Mouse (Mus musculus) monocyte, adult 5-6 weeks (primary cell): ENCODE results near the gene Uck1. TPM values are rescaled to one million over a fixed set of nuclear protein-coding genes. Genes with fewer than 3 reads are reported as not detected.
A peak's percentile ranks its signal among the peaks of the same experiment; 100 is the strongest.
"Not testable (repeated sequence)": the region's sequence is repeated elsewhere in the genome, so short reads cannot be mapped to it uniquely, and the experiment has no call there.

Experiments
- ATAC-seq: fragments of 153-309, 156-312 bp; replicated peaks from 2 replicates; pipeline ENCODE4 v1.8.0; 2017; ENCODE audit warnings: mild to moderate bottlenecking; ENCODE audit not compliant: low TSS enrichment, insufficient number of reproducible peaks, severe bottlenecking, poor library complexity, low FRiP score
- total RNA-seq: library from RNA; stranded (forward); fragments of 200-1000, 200-491, 200-594 nt; gene quantifications from 3 replicates; pipeline ENCODE4 v1.2.3, GENCODE M21; 2017

Gene Uck1
- total RNA-seq: 23.0 to 35.3 TPM (median 26.8 TPM) in 3 replicates

DNA sequence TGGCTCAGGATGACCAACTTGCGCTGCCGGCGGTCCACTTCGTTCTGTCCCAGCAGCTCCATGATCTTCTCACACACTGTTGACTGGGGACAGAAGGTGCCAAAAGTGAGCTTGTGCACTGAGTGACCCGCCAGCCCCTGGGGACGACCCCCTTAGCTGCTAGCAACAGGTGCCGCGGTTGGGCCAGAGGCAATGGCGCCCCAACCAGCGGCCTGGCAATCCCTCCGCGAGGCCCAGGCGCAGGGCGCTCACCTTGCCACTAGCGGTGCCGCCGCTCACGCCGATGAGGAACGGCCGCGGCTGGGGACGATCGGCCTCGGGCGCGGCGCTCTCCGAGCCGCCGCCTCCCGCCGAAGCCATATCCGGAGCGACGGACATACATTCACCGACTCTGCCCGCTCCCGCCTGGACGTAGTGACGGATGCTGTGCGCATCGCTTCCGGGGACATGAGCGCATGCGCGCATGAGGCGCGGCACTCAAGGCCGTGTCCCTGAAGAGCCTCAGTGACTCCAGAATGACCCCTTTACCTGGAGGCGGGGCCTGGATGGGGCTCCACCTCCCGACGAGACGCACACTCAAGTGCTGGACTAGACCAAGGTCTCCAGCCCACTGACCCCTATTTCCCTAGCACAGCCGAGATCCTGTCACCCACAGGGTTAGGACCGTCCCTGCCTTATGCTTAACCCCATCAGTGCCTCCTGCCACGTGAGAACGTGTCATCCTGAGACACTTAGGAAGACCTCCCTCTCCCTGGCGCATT, at the start of gene Uck1:
TSS of gene Uck1 (minus strand) at position 503 of the 761 bp plus-strand sequence.
- ATAC-seq: peak; percentile 88

DNA sequence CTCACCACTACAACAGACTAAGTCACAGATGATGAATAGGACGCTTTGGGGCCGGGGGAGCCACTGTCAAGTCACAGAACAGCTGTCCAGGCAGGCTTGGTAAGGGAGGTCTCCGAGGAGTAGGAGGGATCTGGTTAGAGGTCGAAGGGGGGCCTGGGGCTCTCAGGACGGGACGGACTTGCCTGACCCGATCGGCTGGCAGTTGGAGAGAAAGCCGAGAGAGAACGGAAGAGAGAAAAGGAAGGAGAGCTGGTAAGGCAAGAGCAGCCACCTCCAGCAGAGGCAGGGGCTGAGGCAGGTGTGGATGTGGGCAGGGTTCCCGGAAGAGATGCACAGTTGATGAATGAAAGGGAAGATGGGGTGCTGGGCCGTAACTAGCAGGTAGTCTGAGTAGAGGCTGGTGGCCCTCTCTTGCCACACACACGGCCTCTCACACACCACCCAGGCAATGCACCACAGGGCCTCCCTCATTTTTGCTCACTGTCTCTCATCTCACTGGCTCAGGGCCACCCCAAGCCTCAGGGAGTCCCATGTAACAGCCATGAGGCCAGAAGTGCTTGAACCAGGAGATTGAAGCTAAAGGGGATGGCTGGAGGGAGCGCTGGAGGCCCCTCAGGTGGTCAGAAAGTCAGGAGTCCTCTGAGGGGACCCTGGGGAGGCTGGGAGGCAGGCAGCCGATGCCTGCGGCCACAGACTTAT, 49.1 kb upstream of the Uck1 start:
- ATAC-seq: no peak

DNA sequence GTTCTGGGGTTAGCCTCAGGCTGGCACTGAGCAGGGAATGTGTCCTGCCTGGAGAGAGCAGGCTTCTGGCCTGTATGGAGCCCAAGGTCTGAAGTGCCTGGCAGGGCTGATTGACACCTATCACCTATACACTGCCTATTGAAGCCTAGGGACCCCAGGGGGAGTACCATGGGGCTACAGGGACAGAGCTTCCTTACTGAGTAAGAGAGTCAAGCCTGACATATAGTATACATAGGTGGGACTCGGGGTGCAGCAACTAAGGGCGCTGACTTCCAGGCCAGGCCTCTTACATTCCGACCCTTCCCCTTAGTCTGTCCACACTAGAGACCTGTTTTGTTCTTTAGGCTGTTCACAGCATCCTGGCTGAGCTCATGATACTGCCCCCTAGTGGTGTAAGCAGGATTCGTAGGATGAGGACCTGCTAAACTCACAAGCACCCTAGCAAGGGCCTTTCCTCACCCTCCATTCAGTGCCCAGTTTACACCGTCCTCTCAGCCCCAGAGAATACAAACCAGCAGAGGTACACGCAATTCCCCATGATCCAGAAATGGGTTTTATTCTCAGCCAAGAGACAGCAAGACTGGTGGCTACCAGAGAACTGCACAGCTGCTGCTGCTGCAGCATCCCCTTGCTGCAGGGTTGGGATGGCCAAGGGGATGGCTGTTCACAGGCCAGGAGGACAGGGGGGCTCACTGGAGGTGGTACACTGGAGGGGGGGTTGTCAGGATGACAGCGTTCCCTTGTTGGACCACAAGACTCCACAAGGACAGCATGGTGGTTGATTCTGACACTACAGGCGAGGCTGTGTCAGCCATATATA, 48.2 kb upstream of the Uck1 start:
- no peak for ATAC-seq

DNA sequence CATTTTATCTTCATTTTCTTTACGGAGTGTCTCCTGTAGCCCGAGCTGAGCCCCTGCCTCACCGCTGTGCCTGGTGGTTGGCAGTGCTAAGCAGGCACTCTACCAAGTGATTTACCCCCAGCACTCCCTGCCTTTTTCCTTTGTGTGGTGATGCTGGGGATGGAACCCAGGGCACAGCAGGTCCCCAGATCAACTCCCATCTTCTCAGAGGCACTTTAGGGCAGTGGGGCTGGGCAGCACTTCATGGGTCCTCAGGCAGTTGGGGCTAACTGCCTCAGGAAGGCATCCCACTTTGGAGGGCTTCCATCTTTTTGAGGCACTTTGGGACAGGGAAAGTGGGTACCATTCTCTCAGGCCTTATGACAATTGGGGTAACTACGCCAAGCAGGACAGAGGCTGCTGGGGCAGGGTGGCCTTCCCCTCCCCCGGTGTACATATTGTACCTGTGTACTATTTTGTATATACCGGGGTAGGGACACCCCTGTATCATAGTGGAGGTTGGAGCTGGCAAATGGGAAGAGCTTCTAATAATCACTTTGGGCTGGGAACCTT, 47.4 kb upstream of the Uck1 start:
- ATAC-seq: no peak

DNA sequence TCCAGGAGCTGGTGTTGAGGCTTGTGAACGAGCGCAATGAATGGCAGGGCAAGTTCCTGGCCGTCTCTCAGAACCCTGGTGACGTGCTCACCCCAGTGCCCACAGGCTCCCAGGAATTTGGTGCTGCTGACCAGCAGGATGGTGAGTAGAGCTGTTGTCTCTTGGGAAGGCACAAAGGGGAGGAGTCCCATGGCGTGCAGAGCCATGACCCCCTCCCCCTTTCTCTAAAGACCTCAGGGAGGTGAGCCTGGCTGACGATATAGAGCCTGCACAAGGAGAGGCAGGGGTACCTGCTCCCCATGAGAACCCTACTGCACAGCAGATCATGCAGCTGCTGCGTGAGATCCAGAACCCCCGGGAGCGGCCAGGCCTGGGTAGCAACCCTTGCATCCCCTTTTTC, 46.2 kb upstream of the Uck1 start:
- no peak for ATAC-seq

DNA sequence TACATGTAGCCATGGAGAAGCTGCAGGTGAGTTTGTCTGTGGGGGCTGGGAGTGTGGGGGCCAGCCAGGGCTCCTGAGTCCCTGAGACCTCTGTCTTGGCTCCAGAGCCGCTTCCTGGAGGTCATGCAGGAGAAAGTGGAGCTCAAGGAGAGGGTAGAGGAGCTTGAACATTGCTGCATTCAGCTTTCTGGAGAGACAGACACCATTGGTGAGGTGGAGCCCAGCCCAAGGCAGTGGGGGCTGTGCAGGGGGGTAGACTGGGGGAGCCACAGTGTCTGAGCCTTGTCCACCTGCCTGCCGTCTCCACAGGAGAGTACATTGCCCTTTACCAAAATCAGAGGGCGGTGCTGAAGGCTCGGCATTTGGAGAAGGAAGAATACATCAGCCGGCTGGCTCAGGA, 45.7 kb upstream of the Uck1 start:
- no peak for ATAC-seq

DNA sequence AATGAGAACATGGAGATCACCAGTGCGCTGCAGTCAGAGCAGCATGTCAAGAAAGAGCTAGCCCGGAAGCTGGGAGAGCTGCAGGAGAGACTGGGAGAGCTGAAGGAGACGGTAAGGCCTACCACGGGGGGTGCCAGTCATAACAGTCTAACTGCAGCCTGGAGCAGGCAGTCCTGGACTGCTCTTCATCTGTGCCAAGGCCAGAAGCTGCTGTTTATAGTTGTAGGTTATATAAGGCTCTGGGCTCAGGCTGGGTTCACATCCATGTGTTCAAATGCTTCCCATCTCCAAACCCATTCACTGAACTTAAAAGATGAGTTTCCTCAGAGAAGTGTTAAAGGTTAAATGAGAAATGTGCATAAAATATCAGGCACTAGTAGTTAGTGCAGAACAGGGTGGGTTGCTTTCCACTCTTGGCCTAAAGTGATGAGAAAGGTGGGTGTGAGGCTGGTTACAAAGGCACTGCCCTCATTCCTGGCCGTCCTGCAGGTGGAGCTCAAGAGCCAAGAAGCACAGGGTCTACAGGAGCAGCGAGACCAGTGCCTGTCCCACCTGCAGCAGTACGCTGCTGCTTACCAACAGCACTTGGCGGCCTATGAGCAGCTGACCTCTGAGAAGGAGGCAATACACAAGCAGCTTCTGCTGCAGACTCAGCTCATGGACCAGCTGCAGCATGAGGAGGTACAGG, 44.3 kb upstream of the Uck1 start:
- ATAC-seq: no peak

DNA sequence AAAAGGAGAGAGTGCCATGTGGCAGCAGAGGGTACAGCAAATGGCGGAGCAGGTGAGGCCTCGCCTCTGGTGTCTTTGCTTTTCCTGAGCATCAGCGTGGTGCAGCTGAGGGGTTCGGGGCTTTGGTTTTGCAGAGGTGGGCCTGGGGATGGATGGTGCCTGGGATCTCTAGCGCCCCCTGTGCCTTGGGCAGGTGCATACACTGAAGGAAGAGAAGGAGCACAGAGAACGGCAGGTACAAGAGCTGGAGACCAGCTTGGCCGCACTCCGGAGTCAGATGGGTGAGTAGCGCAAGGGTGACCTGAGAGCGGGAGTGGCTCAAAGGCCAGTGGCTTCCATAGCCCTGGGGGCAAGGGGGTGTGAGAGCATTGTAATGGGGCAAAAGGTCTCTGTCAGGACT, 43.0 kb upstream of the Uck1 start:
- no peak for ATAC-seq

DNA sequence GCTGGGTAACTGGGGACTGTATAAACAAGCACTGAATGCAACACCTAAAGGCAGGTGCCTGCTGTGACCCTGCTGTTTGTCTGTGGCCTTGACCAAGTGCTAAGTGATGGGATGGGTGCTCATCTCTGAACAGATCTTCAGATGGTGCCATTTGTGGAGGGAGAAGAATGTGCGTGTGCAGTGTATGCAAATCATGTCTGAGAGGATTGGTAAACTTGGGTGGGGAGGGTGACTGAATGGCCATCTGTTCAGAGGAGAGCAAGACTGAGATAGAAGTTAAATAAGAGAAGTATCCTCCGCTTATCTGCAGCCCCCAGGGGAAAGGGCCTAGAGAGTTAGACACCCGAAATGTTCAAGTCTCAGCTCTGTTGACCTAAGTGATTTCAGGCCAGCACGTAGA, 39.5 kb upstream of the Uck1 start:
- no peak for ATAC-seq

DNA sequence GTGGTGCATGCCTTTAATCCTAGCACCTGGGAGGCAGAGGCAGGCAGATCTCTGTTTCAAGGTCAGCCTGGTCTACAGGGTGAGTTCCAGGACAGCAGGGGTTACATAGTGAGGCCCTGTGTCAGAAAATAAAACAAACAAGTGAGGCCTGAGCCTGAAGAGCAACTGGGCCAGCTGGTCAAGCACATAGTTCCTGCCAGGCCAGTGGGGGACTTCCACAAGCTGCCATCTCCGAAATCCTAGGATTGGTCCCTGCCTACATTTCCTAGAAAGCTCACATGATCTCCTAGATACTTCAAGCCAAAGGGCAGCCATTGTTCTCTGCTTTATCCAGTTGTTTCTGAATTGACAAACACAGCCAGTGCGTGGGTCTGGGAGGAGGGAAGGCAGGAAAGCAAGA, 35.9 kb upstream of the Uck1 start:
- ATAC-seq: not testable (repeated sequence)

DNA sequence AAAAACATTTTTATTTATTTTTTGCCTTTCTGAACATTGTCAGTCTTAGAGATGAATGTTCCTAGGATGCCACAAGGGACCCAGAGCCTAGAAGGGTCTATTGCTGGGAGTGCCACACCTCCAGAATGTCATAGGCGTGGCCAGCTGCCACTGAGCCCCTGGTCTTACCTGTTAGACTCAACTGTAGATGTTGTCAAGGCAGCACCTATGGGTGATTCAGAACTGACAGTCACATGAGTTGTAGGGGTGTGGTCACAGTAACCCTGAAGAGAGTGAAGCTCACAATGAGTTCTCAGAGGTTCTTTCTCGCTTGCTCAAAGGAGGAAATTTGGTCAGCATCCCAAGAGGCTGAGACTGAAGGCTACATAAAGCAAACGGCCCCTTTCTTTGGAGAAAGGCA, 35.3 kb upstream of the Uck1 start:
- no peak for ATAC-seq

DNA sequence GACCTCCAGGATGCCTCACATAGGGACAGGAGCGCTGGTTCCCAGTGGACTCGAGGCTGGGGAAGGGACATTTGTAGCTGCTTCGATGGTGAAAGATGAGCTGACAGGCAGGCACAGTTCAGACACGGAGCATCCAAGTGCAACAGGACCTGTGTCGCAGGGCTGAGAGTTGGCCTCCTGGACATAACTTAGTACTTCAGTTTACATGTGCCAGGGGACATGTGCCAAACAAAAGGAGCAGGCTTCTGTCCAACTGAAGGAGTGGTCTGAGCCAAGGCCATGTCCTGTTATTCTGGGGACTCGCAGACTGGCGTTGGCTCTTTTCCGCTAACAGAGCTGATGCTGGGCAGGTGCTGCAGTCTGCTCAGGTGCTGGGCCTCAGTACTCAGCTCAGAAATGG, 34.4 kb upstream of the Uck1 start:
- ATAC-seq: no peak

DNA sequence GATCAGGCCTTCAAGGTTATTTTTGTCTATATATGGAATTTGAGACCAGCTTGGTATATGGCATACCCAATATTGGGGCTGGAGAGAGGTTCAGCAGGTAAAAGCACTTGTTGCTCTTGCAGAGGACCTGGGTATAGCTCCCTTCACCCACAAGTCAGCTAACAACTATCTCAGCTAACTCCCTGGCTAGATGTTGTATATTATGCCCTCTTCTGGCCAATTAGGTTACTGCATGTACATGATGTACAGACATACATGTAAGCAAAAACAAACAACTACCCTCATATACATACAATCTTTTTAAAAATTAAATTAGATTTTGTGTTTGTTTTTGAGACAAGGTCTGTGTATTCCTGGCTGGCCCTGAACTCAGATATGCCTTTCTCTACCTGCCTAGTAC, 29.6 kb upstream of the Uck1 start:
- ATAC-seq: no peak

DNA sequence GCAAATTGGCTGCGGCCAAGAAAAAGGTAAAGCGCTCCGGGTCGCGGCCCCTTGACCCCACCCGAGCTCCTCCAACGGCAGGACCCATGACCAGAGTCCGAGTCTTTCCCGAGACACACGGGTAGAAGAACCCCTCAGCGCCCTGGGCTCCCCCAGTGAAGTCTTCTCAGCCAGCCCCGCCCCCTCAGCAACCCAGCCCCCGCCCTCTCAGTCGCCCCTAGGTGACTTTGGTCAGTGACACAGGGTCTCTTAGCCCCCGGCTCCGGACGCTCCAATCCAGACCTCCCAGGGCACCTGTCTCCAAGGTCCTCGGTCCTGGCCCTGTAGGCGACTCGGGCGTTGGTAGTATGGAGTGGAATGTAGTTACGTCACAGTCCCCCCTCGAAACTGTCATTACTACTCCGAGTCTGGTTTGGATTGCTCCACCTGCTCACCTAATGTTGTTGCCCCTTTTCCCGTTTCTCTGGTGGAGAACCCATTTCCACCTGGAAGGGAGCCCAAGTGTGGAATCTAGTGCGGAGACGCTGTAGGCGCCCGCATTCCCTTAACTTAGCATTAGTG, 28.5 kb upstream of the Uck1 start:
- peak; percentile 6; the same call in 1 of the 2 replicates for ATAC-seq

DNA sequence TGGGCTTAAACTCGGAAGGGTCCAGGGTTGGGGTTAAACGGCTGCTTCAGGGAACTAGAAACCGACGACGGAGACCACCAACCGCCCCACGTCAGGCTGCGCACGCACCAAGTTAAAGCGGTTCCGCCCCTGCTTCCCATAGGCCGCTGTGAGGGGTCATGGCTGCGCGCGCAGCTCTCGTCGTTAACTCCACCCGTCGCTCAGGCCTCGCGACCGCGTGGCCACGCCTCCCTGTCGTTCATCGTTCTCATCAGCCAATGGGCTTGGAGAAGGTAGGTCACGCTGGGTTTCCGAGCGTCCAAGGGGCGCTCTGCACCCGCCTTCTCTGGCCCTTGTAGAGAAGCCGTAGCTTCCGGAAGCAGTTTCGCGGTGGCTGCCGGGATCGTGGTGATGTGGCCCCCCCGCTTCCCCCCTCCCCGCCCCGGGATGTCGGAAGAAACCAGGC, 28.0 kb upstream of the Uck1 start, which contains the start of gene Swi5:
TSS of gene Swi5 (minus strand) at position 153 of the 445 bp plus-strand sequence.
- peak; percentile 99 for ATAC-seq

DNA sequence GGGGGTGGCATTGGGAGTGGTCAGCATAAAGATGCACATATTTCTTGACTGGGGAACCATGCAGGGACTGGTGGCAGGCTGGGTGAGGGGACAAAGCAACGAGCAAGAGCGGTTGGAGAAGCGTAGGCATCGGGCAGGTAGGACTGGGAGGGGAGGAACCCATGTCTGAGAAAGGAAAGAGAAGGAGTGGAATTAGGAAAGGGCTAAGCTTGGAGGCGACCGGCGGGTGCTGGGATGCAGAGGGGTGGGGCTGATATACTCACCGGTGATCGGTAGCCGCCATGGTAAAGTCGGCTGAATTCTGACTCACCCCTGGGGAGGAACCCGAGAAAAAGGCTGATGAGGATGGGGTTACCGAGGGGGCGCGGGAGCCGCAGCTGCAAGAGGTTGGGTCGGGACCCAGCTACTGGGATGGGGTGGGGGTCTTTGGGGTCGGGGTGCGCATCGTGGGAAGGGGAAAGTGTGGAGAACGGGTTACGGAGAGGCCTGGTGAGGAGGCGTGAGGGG, 27.4 kb upstream of the Uck1 start, which contains the start of gene Golga2:
TSS of gene Golga2 (plus strand) at position 51 of the 507 bp plus-strand sequence.
- no peak for ATAC-seq

DNA sequence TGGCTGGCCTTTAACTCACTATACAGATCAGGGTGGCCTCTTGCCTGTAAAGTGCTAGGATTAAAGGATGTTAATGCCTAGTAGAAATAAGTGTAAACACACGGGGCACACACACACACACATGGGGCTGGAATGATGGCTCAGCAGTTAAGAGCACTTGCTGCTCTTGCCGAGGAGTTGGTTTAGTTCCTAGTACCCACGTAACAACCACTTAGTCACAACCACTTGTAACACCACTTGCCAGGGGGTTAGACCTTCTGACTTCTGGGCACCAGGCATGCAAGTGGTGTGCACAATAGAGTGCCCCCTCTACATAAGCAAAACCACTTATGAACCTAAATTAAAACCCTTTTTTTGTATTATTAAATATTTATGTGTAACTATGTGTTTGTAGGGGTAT, 24.0 kb upstream of the Uck1 start:
- ATAC-seq: no peak

DNA sequence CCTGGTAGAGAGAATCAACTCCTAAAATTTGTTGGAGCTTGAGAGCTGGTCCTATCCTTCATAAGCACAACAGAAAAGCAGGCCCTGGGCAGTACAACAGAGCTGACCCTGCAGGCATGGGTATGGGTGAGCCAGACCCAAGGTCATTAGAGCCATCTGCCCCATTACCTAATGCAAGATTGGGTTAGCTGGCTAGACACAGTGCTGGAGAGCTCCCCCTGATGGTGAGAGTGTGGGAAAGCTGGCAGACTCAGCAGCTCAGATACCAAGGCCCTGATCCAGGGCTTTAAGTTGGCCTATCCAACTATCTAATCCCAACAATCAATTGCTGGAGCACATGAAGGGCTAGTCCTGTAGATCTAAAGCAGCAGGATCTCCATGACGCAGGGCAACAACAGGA, 22.8 kb upstream of the Uck1 start:
- peak; percentile 75 for ATAC-seq
